Mouse (Mus musculus) T-helper 1 cell (primary cell): ENCODE results near the gene Apoc1.

ENCODE experiments used
- in situ Hi-C: fragments of 300-600 bp; cut with MboI, MseI; formaldehyde crosslinking; loops from one replicate; pipeline ENCODE4 v1.15.1; 2025; ENCODE audit warnings: high pct_unique_total_duplicates

Apoc1 gene

GRCm38 (mm10) chr7:19691873-19692865, at the start of gene Apoc1:
Apoc1 (minus strand) TSS chr7:19692660.
- in situ Hi-C loops: no loop called here

- in situ Hi-C loops: no loop called here
These were observed 49.0 kb upstream of the Apoc1 start for GRCm38 (mm10) chr7:19741329-19742031.

- in situ Hi-C loops: no loop called here
These were observed 47.8 kb upstream of the Apoc1 start for GRCm38 (mm10) chr7:19740269-19740668.

GRCm38 (mm10) chr7:19738771-19739170, 46.3 kb upstream of the Apoc1 start:
- in situ Hi-C loops: no loop called here

- in situ Hi-C loops: no loop called here
These were observed 44.1 kb upstream of the Apoc1 start for GRCm38 (mm10) chr7:19736389-19737057.

- in situ Hi-C loops: no loop called here
These were observed 41.8 kb upstream of the Apoc1 start for GRCm38 (mm10) chr7:19734178-19734666.

GRCm38 (mm10) chr7:19726541-19726940, 34.1 kb upstream of the Apoc1 start:
- in situ Hi-C loops: no loop called here

GRCm38 (mm10) chr7:19724167-19724566, 31.7 kb upstream of the Apoc1 start:
- in situ Hi-C loops: no loop called here

GRCm38 (mm10) chr7:19722754-19723195, 30.3 kb upstream of the Apoc1 start:
- in situ Hi-C loops: no loop called here

- in situ Hi-C loops: no loop called here
These were observed 26.7 kb upstream of the Apoc1 start for GRCm38 (mm10) chr7:19719200-19719599.

GRCm38 (mm10) chr7:19718297-19718952, 26.0 kb upstream of the Apoc1 start:
- in situ Hi-C loops: no loop called here

- in situ Hi-C loops: no loop called here
These were observed 24.9 kb upstream of the Apoc1 start for GRCm38 (mm10) chr7:19717346-19717745.

GRCm38 (mm10) chr7:19716822-19717221, 24.4 kb upstream of the Apoc1 start:
- in situ Hi-C loops: no loop called here

- in situ Hi-C loops: no loop called here
These were observed 23.7 kb upstream of the Apoc1 start for GRCm38 (mm10) chr7:19716055-19716682.

- in situ Hi-C loops: no loop called here
These were observed 23.0 kb upstream of the Apoc1 start, which contains the start of gene Tomm40 for GRCm38 (mm10) chr7:19715239-19716054. Tomm40 (minus strand) TSS chr7:19715438.

GRCm38 (mm10) chr7:19714836-19715235, 22.4 kb upstream of the Apoc1 start:
- in situ Hi-C loops: no loop called here

GRCm38 (mm10) chr7:19713598-19713997, 21.1 kb upstream of the Apoc1 start:
- in situ Hi-C loops: no loop called here

- in situ Hi-C loops: no loop called here
These were observed 20.7 kb upstream of the Apoc1 start for GRCm38 (mm10) chr7:19713196-19713595.

- in situ Hi-C loops: no loop called here
These were observed 20.0 kb upstream of the Apoc1 start for GRCm38 (mm10) chr7:19712414-19712813.

- in situ Hi-C loops: no loop called here
These were observed 18.2 kb upstream of the Apoc1 start for GRCm38 (mm10) chr7:19710650-19711049.
